Mouse (Mus musculus) heart, embryonic 12.5 days (tissue): Measurements from ENCODE around the gene Prss46. TPM values are rescaled to one million over a fixed set of nuclear protein-coding genes. Genes with fewer than 3 reads are reported as not detected.
"Not testable (repeated sequence)": the region's sequence is repeated elsewhere in the genome, so short reads cannot be mapped to it uniquely, and the experiment has no call there.

ENCODE experiments used
- ATAC-seq: fragments of 200-750 bp; cut with Nextera tagmentation; 2 replicates; pipeline ENCODE4 v1.8.0; 2017; ENCODE audit warnings: moderate TSS enrichment, moderate library complexity; ENCODE audit not compliant: insufficient number of reproducible peaks, low FRiP score
- H3K27ac ChIP-seq: fragments of 300-500 bp; sonication (generic); 2 replicates; pipeline ENCODE4 v1.5.1; 2016; ENCODE audit warnings: mild to moderate bottlenecking, moderate library complexity; ENCODE audit not compliant: poor library complexity, severe bottlenecking
- H3K27me3 ChIP-seq: fragments of 300-500 bp; sonication (generic); replicated peaks from 2 replicates; pipeline ENCODE4 v1.6.1; 2016; ENCODE audit warnings: mild to moderate bottlenecking, moderate library complexity
- H3K36me3 ChIP-seq: fragments of 300-500 bp; sonication (generic); 2 replicates; pipeline ENCODE4 v1.6.1; 2016; ENCODE audit warnings: mild to moderate bottlenecking, moderate library complexity
- H3K4me1 ChIP-seq: fragments of 300-500 bp; sonication (generic); replicated peaks from 2 replicates; pipeline ENCODE4 v1.6.1; 2016; ENCODE audit warnings: mild to moderate bottlenecking
- H3K4me2 ChIP-seq: fragments of 300-500 bp; sonication (generic); 2 replicates; pipeline ENCODE4 v1.6.1; 2016; ENCODE audit warnings: mild to moderate bottlenecking, moderate library complexity
- H3K4me3 ChIP-seq: fragments of 300-500 bp; sonication (generic); 2 replicates; pipeline ENCODE4 v1.5.1; 2016; ENCODE audit warnings: mild to moderate bottlenecking
- H3K9ac ChIP-seq: fragments of 300-500 bp; sonication (generic); 2 replicates; pipeline ENCODE4 v1.6.1; 2016; ENCODE audit warnings: mild to moderate bottlenecking, moderate library complexity
- H3K9me3 ChIP-seq: fragments of 300-500 bp; sonication (generic); replicated peaks from 2 replicates; pipeline ENCODE4 v1.6.1; 2016; ENCODE audit warnings: mild to moderate bottlenecking, moderate library complexity
- WGBS: fragments of 180-500 bp; shearing (Covaris S2); methylation state at CpG from one replicate; pipeline ENCODE4 v1.1.7; 2016; 5-methylcytosine and 5-hydroxymethylcytosine counted together
- polyA plus RNA-seq: library from polyadenylated mRNA; unstranded; fragments of >200 nt; fragmentation: Nextera tagmentation; extraction: Ambion mirVana; gene quantifications from 2 replicates; pipeline ENCODE4 v1.2.1, GENCODE M21; 2016

Prss46 gene
- polyA plus RNA-seq: not detected in 2 replicates

DNA sequence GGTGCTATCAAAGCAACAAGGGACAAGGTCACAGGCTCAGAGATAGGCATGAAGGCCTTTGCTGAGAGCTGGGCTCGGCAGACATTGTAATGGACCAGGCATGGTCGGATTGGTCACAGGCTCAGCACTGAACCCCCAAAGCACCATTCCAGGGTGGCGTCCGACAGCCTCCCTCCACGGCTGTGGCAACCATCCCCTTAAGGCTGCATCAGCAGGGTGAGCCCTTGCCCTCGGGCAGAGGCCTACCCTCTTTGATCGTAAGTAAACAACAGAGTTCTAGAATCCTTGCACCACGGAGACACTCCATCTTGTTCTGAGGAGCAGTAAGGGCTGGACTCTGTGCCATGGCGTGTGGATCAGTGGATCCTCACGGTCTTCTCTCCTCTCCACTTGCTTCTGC lies at the start of gene Prss46:
Prss46 (plus strand) TSS at position 301 of the 400 bp plus-strand sequence.
- ATAC-seq: no peak
- H3K4me2 ChIP-seq: no peak within 1 kb of the TSS
- no peaks in the 10 kb centered on the region for H3K27me3 ChIP-seq
- H3K27ac ChIP-seq: no peak within 1 kb of the TSS
- no peak within 1 kb of the TSS for H3K4me3 ChIP-seq
- H3K36me3 ChIP-seq: no peaks in the 10 kb centered on the region
- no peaks in the 10 kb centered on the region for H3K4me1 ChIP-seq
- 80% methylated on average over 10 of the region's 10 CpGs for WGBS
- H3K9me3 ChIP-seq: no peaks in the 10 kb centered on the region
- no peak within 1 kb of the TSS for H3K9ac ChIP-seq

DNA sequence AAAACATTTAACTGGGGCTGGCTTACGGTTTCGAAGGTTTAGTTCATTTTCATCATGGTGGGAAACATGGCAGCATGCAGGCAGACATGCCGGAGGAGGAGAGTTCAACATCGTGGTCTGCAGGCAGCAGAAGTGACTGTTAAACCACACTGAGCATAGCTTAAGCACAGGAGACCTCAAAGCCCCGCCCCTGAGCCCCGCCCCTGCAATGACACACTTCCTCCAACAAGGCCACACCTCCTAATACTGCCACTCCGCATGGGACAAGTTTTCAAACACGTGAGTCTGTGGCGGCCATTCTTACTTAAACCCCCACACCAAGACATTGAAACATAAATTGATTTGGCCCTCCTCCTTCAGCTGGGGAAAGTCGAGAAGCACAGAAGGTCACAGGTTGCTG lies 47.3 kb upstream of the Prss46 start:
- 79% methylated on average over 10 of the region's 10 CpGs for WGBS
- Histone ChIP-seq H3K27ac (no peak overlapping the region), H3K9ac (no peak overlapping the region), H3K36me3 (no peaks in the 10 kb centered on the region), H3K4me3 (no peak overlapping the region), H3K4me1 (no peaks in the 10 kb centered on the region), H3K27me3 (no peaks in the 10 kb centered on the region), H3K4me2 (no peak overlapping the region), H3K9me3 (no peaks in the 10 kb centered on the region)
- no peak for ATAC-seq

DNA sequence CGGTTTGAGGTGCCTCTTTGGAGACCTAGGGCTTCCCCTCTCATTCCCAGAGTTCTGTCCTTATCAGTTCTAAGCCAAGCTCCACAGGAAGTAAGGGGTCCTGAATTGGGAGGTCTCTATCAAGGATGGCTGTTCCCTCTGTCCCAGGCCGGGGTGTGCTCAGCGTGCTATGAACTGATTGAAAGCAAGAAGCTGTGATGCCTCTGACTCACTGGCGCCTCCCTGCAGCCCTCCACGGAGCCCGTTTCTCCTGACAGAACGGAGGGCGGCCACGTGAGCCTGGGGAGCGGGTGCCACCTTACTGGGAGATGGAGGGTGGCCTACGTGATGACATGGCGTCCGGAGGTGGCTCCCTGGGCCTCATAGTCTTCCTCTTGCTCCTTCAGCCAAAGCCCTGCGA lies 46.4 kb upstream of the Prss46 start, which contains the start of gene Prss42:
Prss42 (plus strand) TSS at position 301 of the 400 bp plus-strand sequence.
- no peak for ATAC-seq
- Histone ChIP-seq H3K4me2 (no peak within 1 kb of the TSS), H3K4me1 (no peaks in the 10 kb centered on the region; the same call in 1 of the 2 replicates), H3K36me3 (no peaks in the 10 kb centered on the region), H3K27ac (no peak within 1 kb of the TSS), H3K9me3 (no peaks in the 10 kb centered on the region), H3K27me3 (no peaks in the 10 kb centered on the region), H3K4me3 (no peak within 1 kb of the TSS), H3K9ac (no peak within 1 kb of the TSS)
- 85% methylated on average over 14 of the region's 14 CpGs for WGBS

DNA sequence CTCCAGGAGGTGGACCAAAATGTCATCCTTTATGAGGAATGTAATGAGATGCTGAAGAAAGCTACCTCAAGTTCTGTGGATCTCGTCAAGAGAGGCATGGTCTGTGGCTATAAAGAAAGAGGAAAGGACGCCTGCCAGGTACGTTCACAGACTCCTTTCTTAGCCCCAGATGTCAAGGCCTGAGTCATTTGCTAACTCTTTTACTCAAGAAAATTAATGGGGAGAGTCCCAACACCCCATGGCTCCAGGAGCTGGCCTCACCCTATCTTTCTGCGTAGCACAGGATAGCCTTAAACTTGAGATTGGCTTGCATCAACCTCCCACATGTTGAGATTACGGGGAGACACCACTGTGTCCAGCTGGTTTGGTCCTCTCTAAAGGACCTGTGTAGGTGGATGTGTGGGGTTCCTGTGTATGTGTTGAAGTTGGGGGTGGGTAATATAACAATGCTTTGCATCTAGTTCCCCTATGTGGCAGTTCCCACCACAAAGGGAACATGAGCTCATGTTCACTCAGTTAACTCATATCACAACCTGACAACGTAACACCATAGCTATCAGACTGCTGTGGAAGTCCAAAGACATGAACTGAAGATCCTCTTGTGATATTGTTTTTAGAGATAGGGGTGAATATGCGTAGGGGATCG lies 43.3 kb upstream of the Prss46 start:
- no peaks in the 10 kb centered on the region for H3K27me3 ChIP-seq
- no peaks in the 10 kb centered on the region for H3K9me3 ChIP-seq
- no peak overlapping the region for H3K4me3 ChIP-seq
- H3K4me1 ChIP-seq: no peaks in the 10 kb centered on the region; the same call in 1 of the 2 replicates
- H3K27ac ChIP-seq: no peak overlapping the region
- no peaks in the 10 kb centered on the region for H3K36me3 ChIP-seq
- ATAC-seq: no peak
- H3K9ac ChIP-seq: no peak overlapping the region
- WGBS: 81% methylated on average over 8 of the region's 8 CpGs
- no peak overlapping the region for H3K4me2 ChIP-seq

DNA sequence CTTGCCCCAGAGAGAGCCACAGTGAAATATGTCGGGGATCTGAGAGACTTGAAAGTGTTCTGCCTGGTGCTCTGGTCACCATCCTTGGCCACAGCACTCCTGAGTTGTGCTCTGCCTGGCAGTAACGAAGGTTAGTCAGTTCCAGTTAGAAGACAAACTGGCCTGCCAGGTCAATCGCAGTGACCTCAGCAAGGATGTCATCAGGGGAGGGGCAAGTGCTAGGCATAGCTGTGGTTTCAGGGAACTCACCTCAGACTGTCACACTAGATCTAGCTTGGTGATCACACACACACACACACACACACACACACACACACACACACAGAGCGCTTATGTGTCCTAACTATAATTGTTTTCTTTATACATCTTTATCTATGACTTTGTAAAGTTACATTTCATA lies 41.0 kb upstream of the Prss46 start:
- Histone ChIP-seq H3K4me2 (no peak overlapping the region), H3K9me3 (no peaks in the 10 kb centered on the region), H3K4me3 (no peak overlapping the region), H3K4me1 (no peaks in the 10 kb centered on the region; the same call in 1 of the 2 replicates), H3K27me3 (no peaks in the 10 kb centered on the region), H3K27ac (no peak overlapping the region), H3K9ac (no peak overlapping the region), H3K36me3 (no peaks in the 10 kb centered on the region)
- no peak for ATAC-seq
- WGBS: 67% methylated on average over 4 of the region's 4 CpGs

DNA sequence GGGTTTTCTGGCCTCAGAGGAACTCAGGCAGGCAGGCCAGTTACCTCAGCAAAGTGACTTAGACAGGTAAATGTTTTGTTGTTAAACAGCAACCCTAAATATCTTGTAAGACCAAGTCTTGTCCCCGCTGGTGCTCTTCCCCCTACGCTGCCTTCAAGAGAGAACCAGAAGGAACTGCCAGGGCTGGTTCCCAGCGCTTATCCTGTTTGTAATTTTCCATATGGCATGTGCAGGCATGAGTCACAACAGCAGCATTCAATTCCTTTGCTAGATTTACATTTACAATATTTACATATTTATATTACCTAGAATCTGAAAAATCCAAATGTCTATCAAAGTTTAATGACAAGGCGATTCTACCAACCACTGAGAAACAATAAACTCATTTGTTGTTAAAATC lies 34.3 kb upstream of the Prss46 start:
- H3K4me3 ChIP-seq: no peak overlapping the region
- H3K4me1 ChIP-seq: no peaks in the 10 kb centered on the region
- no peaks in the 10 kb centered on the region for H3K36me3 ChIP-seq
- no peak overlapping the region for H3K4me2 ChIP-seq
- 78% methylated on average over 4 of the region's 4 CpGs for WGBS
- H3K27me3 ChIP-seq: peaks cover 14% of the 10 kb centered on the region
- no peak overlapping the region for H3K27ac ChIP-seq
- no peak for ATAC-seq
- H3K9me3 ChIP-seq: no peaks in the 10 kb centered on the region
- H3K9ac ChIP-seq: no peak overlapping the region

DNA sequence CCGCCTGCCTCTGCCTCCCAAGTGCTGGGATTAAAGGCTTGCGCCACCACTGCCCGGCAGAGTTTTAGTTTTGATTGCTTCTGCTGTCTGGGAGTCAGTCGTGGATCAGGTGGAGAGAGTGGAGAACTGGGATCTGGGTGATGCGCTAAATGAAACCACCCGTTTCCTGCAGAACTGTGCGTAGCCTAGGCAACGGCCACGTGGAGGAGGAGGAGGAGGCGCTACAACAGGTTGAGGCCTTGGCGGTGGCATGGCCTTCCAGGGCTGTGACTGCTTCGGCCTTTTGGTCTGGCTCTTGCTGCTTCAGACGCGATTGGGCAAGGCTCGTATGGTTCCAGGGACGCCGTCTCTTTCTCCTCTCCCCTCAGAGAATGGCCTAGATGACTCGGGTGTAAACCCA lies 30.5 kb upstream of the Prss46 start, which contains the start of gene Prss44:
Prss44 (plus strand) TSS at position 206 of the 400 bp plus-strand sequence.
- Histone ChIP-seq H3K27me3 (peaks cover 29% of the 10 kb centered on the region), H3K9me3 (no peaks in the 10 kb centered on the region), H3K4me2 (no peak within 1 kb of the TSS), H3K36me3 (no peaks in the 10 kb centered on the region), H3K4me3 (no peak within 1 kb of the TSS), H3K9ac (no peak within 1 kb of the TSS), H3K4me1 (no peaks in the 10 kb centered on the region), H3K27ac (no peak within 1 kb of the TSS)
- WGBS: 56% methylated on average over 18 of the region's 18 CpGs
- no peak for ATAC-seq

DNA sequence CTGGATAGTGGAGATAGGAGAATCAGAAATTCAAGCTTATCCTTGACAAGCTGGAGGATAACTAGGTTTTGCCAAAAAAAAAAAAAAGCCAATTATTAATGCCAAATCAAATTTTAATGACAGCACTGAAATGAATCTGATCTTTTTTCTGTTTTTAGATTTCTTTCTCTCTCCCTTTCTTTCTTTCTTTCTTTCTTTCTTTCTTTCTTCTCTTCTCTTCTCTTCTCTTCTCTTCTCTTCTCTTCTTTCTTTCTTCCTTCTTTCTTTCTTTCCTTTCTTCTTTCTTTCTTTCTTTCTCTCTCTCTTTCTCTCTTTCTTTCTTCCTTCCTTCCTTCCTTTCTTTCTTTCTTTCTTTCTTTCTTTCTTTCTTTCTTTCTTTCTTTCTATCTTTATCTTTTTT lies 23.8 kb upstream of the Prss46 start:
- H3K4me2 ChIP-seq, H3K4me3 ChIP-seq, H3K36me3 ChIP-seq, H3K4me1 ChIP-seq, H3K9ac ChIP-seq, ATAC-seq, H3K27ac ChIP-seq, H3K9me3 ChIP-seq: not testable (repeated sequence)
- H3K27me3 ChIP-seq: peaks cover 18% of the 10 kb centered on the region; the same call in 1 of the 2 replicates

DNA sequence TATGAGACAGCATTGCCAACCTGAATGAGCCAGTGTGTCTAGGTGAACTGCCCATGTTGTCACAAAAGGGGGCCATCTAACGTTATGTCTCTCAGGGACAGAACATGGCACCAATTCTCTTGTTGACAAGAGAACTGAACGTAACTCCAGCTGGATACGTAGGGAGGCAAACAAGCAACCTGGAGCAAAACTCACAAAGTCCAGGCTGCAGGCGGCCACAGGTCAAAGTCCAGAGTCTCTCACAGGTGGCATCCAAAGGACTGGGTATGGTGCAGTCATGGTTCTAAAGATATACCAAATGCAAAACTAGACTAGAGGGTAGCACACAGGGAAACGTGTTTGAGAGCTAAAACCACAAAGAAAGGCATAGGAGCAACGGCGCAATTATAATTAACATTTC lies 22.9 kb upstream of the Prss46 start:
- Histone ChIP-seq H3K9ac (no peak overlapping the region), H3K4me1 (no peaks in the 10 kb centered on the region), H3K36me3 (no peaks in the 10 kb centered on the region), H3K4me3 (no peak overlapping the region), H3K9me3 (no peaks in the 10 kb centered on the region), H3K4me2 (no peak overlapping the region), H3K27me3 (peaks cover 18% of the 10 kb centered on the region; the same call in 1 of the 2 replicates), H3K27ac (no peak overlapping the region)
- 78% methylated on average over 7 of the region's 7 CpGs for WGBS
- ATAC-seq: no peak

DNA sequence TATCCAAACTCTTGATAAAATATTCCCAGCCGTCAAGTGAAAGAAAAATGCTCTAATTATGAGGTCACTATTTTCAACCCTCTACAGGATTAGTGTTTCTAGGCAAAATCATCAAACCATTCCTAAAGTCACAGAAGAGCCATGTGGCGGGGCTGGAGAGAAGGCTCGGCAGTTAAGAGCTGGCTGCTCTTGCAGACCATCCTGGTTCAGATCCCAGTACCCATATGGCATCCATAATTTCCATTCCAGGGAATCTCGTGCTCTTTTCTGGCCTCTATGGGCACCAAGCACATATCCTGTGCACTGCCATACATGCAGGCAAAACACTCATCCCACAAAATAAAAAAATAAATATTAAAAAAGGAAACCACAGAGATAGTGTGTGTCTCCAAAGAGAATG lies 18.9 kb upstream of the Prss46 start:
- WGBS: 67% methylated on average over 4 of the region's 4 CpGs
- Histone ChIP-seq H3K4me3 (no peak overlapping the region), H3K9me3 (no peaks in the 10 kb centered on the region), H3K4me1 (no peaks in the 10 kb centered on the region), H3K27me3 (peaks cover 22% of the 10 kb centered on the region), H3K36me3 (no peaks in the 10 kb centered on the region), H3K27ac (no peak overlapping the region), H3K4me2 (no peak overlapping the region), H3K9ac (no peak overlapping the region)
- ATAC-seq: no peak

DNA sequence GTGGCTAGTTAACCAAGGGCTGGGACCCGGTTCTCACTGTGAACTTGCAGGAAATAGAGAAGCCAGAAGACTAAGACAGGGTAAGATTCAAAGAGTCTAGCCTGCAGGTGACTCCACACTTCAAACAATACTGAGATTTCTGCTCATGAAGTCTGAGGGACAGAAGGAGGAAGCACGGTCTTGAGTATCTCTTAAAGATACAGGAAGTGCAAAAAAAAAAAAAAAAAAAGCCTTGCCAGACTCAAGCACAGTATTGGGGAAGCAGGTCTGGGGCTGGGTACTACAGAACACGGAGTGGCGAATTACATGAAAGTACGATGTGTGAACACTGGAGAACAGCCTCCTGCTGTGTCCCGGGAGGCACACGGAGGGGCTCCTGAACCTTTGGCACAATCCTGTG lies 18.5 kb upstream of the Prss46 start:
- Histone ChIP-seq H3K4me2 (no peak overlapping the region), H3K9me3 (no peaks in the 10 kb centered on the region), H3K27ac (no peak overlapping the region), H3K9ac (no peak overlapping the region), H3K36me3 (no peaks in the 10 kb centered on the region), H3K4me1 (no peaks in the 10 kb centered on the region), H3K27me3 (peaks cover 22% of the 10 kb centered on the region), H3K4me3 (no peak overlapping the region)
- 70% methylated on average over 7 of the region's 7 CpGs for WGBS
- ATAC-seq: no peak

DNA sequence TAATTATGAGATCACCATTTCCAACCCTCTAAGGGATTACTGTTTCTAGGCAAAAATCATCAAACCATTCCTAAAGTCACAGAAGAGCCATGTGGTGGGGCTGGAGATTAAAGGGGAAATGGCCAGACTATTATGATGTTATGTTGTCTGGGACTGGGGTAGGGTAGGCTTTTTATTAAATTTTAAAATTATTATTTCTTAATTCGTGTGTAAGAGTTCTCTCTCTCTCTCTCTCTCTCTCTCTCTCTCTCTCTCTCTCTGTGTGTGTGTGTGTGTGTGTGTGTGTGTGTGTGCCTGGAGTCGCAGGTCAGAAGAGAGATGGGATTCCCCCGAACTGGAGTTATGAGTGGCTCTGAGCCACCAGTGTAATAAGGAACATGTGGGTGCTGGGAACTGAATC lies 17.9 kb upstream of the Prss46 start, which contains the start of gene Prss43:
Prss43 (plus strand) TSS at position 301 of the 400 bp plus-strand sequence.
- H3K9me3 ChIP-seq: no peaks in the 10 kb centered on the region
- H3K4me2 ChIP-seq: no peak within 1 kb of the TSS
- H3K4me3 ChIP-seq: no peak within 1 kb of the TSS
- H3K36me3 ChIP-seq: no peaks in the 10 kb centered on the region
- H3K27ac ChIP-seq: no peak within 1 kb of the TSS
- H3K4me1 ChIP-seq: no peaks in the 10 kb centered on the region
- no peak for ATAC-seq
- H3K9ac ChIP-seq: no peak within 1 kb of the TSS
- H3K27me3 ChIP-seq: peaks cover 22% of the 10 kb centered on the region
- WGBS: 73% methylated on average over 3 of the region's 3 CpGs
